Mouse (Mus musculus) pancreas, adult 10 weeks (tissue): Measurements from ENCODE around the gene Gm28360. TPM values are rescaled to one million over a fixed set of nuclear protein-coding genes. Genes with fewer than 3 reads are reported as not detected.

Source experiments
- polyA plus RNA-seq: library from polyadenylated mRNA; stranded (reverse); fragments of 350-450 nt; fragmentation: Illumina TruSeq; extraction: RNeasy Lipid Tissue Mini Kit (QIAGEN cat#74804); gene quantifications from one replicate; pipeline ENCODE4 v1.2.3, GENCODE M21; 2015; ENCODE audit warnings: low read depth, low replicate concordance; ENCODE audit not compliant: insufficient read depth

Gene Gm28360
- not detected for polyA plus RNA-seq

DNA sequence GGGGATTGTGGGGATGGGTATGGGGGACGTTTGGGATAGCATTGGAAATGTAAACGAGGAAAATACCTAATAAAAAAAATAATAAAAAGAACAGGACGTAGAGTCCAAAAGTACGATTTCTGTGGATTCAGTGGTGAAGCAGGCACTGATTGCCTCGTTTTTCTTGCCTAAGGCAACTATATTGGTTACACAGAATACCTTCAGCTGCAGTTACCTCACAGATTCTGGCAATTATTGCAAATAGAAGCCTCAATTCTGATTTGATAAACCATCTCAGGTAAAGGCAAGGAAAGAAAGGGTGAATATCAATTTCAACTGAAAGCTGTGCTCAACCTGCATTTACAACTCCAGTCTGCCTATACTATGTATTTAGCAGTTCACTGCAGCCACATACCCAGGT is at the start of gene Gm28360:
Gene Gm28360 (plus strand): TSS at position 301 of the 400 bp plus-strand sequence.

DNA sequence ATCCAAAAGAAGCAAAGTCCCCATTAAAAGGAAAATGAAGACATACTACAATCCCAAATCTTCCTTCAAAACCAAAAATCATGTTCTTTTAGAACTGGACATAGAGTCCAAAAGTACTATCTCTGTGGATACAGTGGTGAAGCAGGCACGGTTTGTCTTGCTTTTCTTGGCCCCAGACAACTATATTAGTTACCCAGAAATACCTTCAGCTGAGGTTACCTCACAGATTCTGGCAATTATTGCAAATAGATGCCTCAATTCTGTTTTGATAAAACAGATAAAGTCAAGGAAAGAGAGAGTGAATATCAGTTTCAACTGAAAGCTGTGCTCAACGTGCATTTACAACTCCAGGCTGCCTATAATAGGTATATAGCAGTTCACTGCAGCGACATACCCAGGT is 49.0 kb upstream of the Gm28360 start, which contains the start of gene B020011L13Rik:
Gene B020011L13Rik (plus strand): TSS at position 301 of the 400 bp plus-strand sequence.

Other genes with a start within 250 kb of the Gm28360 start
- not detected for gene Gm28363, start 132.9 kb upstream of the Gm28360 start, polyA plus RNA-seq
- not detected for gene B020011L13Rik, start 48.9 kb upstream of the Gm28360 start, polyA plus RNA-seq
- gene Gm28168, start 97.9 kb downstream of the Gm28360 start, polyA plus RNA-seq: not detected
- gene Gm7145, start 135.9 kb downstream of the Gm28360 start, polyA plus RNA-seq: not detected